ENCODE assay signal across 8 mouse cellular contexts in genomic region chr11:79591591-79591975, GRCm38 (mm10). TPM values are rescaled to one million over a fixed set of nuclear protein-coding genes. Genes with fewer than 3 reads are reported as not detected.
DNase-seq lines count a peak whose midpoint lies in the region; ATAC-seq and TF ChIP-seq lines count a peak whose summit lies in the region.

No protein-coding gene starts in this region.

- peak overlapping the region; percentile 3; the same call in 1 of the 2 replicates for H3K9ac ChIP-seq in lung, embryonic 15.5 days
- peak overlapping the region; percentile 94 for H3K9ac ChIP-seq in forebrain, postnatal 0 days
- no peak overlapping the region for H3K9ac ChIP-seq in liver, embryonic 16.5 days (ENCODE audit: low read depth, low read length)

- H3K9me3 ChIP-seq in lung, embryonic 15.5 days = no peaks in the 10 kb centered on the region
- no peaks in the 10 kb centered on the region for H3K9me3 ChIP-seq in forebrain, postnatal 0 days (ENCODE audit: low read length)
- no peaks in the 10 kb centered on the region for H3K9me3 ChIP-seq in liver, embryonic 16.5 days (replicated peaks; ENCODE audit: control insufficient read depth, low read length)

- no peak for ATAC-seq in lung, embryonic 15.5 days (ENCODE audit: borderline replicate concordance, extremely low read depth, low FRiP score, low TSS enrichment)
- ATAC-seq in forebrain, postnatal 0 days = peak; percentile 50
- ATAC-seq in liver, embryonic 16.5 days (ENCODE audit: low read depth) = no peak
- ATAC-seq in inflammation-experienced regulatory T-cells, adult 6 months = no peak

- H3K27me3 ChIP-seq in lung, embryonic 15.5 days = peaks cover 60% of the 10 kb centered on the region
- 0 out of 2 replicates have a peak, but pooled peaks cover 5% of the 10 kb centered on the region for H3K27me3 ChIP-seq in forebrain, postnatal 0 days (ENCODE audit: insufficient read depth, low read length)
- peaks cover 52% of the 10 kb centered on the region for H3K27me3 ChIP-seq in liver, embryonic 16.5 days (ENCODE audit: control insufficient read depth, insufficient read depth, low read depth, low read length)

- 35% methylated on average over 5 of the region's 5 CpGs for WGBS in lung, embryonic 15.5 days
- 7% methylated on average over 5 of the region's 5 CpGs for WGBS in forebrain, postnatal 0 days
- WGBS in liver, embryonic 16.5 days (ENCODE audit: insufficient replicate concordance) = 33% methylated on average over 5 of the region's 5 CpGs

- H3K36me3 ChIP-seq in lung, embryonic 15.5 days = no peaks in the 10 kb centered on the region
- H3K36me3 ChIP-seq in forebrain, postnatal 0 days (ENCODE audit: insufficient read depth) = no peaks in the 10 kb centered on the region
- no peaks in the 10 kb centered on the region for H3K36me3 ChIP-seq in liver, embryonic 16.5 days (ENCODE audit: control insufficient read depth, insufficient read depth)

- peak overlapping the region; percentile 50 for H3K4me3 ChIP-seq in lung, embryonic 15.5 days
- peak overlapping the region; percentile 76 for H3K4me3 ChIP-seq in forebrain, postnatal 0 days (ENCODE audit: low read depth, low read length)
- peak overlapping the region; percentile 52 for H3K4me3 ChIP-seq in liver, embryonic 16.5 days (ENCODE audit: low read depth, low read length)

- H3K4me1 ChIP-seq in lung, embryonic 15.5 days = peaks cover 7% of the 10 kb centered on the region; the same call in 1 of the 2 replicates
- peaks cover 26% of the 10 kb centered on the region for H3K4me1 ChIP-seq in forebrain, postnatal 0 days (ENCODE audit: insufficient read depth)
- no peaks in the 10 kb centered on the region; the same call in 1 of the 2 replicates for H3K4me1 ChIP-seq in liver, embryonic 16.5 days (ENCODE audit: control insufficient read depth, low read depth, low read length)

- no peak for TF ChIP-seq CTCF in forebrain, postnatal 0 days (IDR thresholded peaks at IDR 0.05; ENCODE audit: low read depth)

- H3K4me2 ChIP-seq in lung, embryonic 15.5 days = peak overlapping the region; percentile 93
- peak overlapping the region; percentile 77 for H3K4me2 ChIP-seq in forebrain, postnatal 0 days (ENCODE audit: low read depth)
- peak overlapping the region; percentile 63 for H3K4me2 ChIP-seq in liver, embryonic 16.5 days (ENCODE audit: low read depth, low read length)

- H3K27ac ChIP-seq in lung, embryonic 15.5 days = no peak overlapping the region
- H3K27ac ChIP-seq in forebrain, postnatal 0 days (ENCODE audit: low read depth, low read length) = peak overlapping the region; percentile 86
- no peak overlapping the region for H3K27ac ChIP-seq in liver, embryonic 16.5 days (ENCODE audit: low read length)

- DNase-seq in lung, postnatal 36 days = no peak
- peak; percentile 75 for DNase-seq in cerebellum, adult 9-11 months
- DNase-seq in forebrain, postnatal 0 days = peak; percentile 74
- DNase-seq in adrenal gland, adult 8-10 months = no peak
- DNase-seq in thymus, postnatal 36 days = no peak

RNA-seq across cellular contexts. Expression of gene Rab11fip4, which starts 0.6 kb away (rescaled TPM):
- 2.2 and 2.4 TPM in 2 replicates for polyA plus RNA-seq in lung, embryonic 15.5 days (2015; fragmentation: Nextera tagmentation; extraction: Ambion mirVana)
- 80.9 and 86.2 TPM in 2 replicates for total RNA-seq in forebrain, postnatal 0 days (2014; rRNA removed)
- polyA plus RNA-seq in forebrain, postnatal 0 days (2015; fragmentation: Nextera tagmentation; extraction: Ambion mirVana) = 18.7 and 21.7 TPM in 2 replicates
- polyA plus RNA-seq in liver, embryonic 16.5 days (2015; fragmentation: Nextera tagmentation; extraction: Ambion mirVana) = 1.1 and 1.3 TPM in 2 replicates
- 10 to 100 TPM; 10.3 to 14.3 (median 12.6) TPM for polyA plus RNA-seq in inflammation-experienced regulatory T-cells, adult 6 months (2017; shearing (Covaris generic))
- 10 to 100 TPM in 2 of 4 experiments, 1 to 10 TPM in 2; 4.7 to 20.6 (median 10.4) TPM for total RNA-seq in adrenal gland, adult 8-10 months (2022)

Comparison
In these comparisons a context has a peak if more than half of its experiments do, and no peak if none do; other contexts are left out.
1. DNase-seq: peak in cerebellum, adult 9-11 months (single experiment) and forebrain, postnatal 0 days (single experiment); none in lung, postnatal 36 days (single experiment), adrenal gland, adult 8-10 months (single experiment) and thymus, postnatal 36 days (0 of 2).
2. Peak in every context shown above with its lines, with median percentiles within 50 percentile points of each other: H3K4me2 ChIP-seq and H3K4me3 ChIP-seq.